Mouse (Mus musculus) myocyte (in vitro differentiated cells): Measurements from ENCODE around the gene Ppara. TPM values are rescaled to one million over a fixed set of nuclear protein-coding genes. Genes with fewer than 3 reads are reported as not detected.

Experiments used
- H3K27me3 ChIP-seq: one replicate; pipeline ENCODE4 v1.6.1; 2011; ENCODE audit not compliant: control insufficient read depth, insufficient read depth, insufficient read length
- H3K36me3 ChIP-seq: one replicate; pipeline ENCODE4 v1.6.1; 2011; ENCODE audit not compliant: control insufficient read depth, insufficient read depth
- H3K4me2 ChIP-seq: one replicate; pipeline ENCODE4 v1.6.1; 2011; ENCODE audit warnings: low read depth, control low read depth
- H3K4me3 ChIP-seq: one replicate; pipeline ENCODE4 v1.5.1; 2011; ENCODE audit warnings: mild to moderate bottlenecking, control low read depth, moderate library complexity
- H3K79me2 ChIP-seq: one replicate; pipeline ENCODE4 v1.6.1; 2011; ENCODE audit not compliant: control insufficient read depth, insufficient read depth
- H3ac ChIP-seq: one replicate; pipeline ENCODE4 v1.6.1; 2011; ENCODE audit not compliant: control insufficient read depth, insufficient read length
- CEBPB ChIP-seq: IDR thresholded peaks from 2 replicates; pipeline ENCODE4 v1.6.1; 2011; ENCODE audit warnings: mild to moderate bottlenecking, moderate library complexity; ENCODE audit not compliant: poor library complexity, insufficient read depth, severe bottlenecking
- E2F4 ChIP-seq: IDR thresholded peaks from one replicate; pipeline ENCODE4 v1.6.1; 2011; ENCODE audit warnings: mild to moderate bottlenecking, control low read depth, moderate library complexity; ENCODE audit not compliant: insufficient read depth
- MAX ChIP-seq: IDR thresholded peaks from one replicate; pipeline ENCODE4 v1.6.1; 2011; ENCODE audit warnings: low read depth, mild to moderate bottlenecking, control low read depth
- MYOD1 ChIP-seq, 3 experiments: IDR thresholded peaks; one replicate each; pipeline ENCODE4 v1.6.1; 2011; ENCODE audit warnings: control low read depth in 2 of 3, low read depth in 2 of 3, mild to moderate bottlenecking in 2 of 3, moderate library complexity in 1 of 3; ENCODE audit not compliant: insufficient read length in 2 of 3, control insufficient read depth in 1 of 3
- MYOG ChIP-seq, 3 experiments: IDR thresholded peaks; one replicate each; pipeline ENCODE4 v1.6.1; 2011; ENCODE audit warnings: control low read depth in 2 of 3, low read depth in 2 of 3, mild to moderate bottlenecking in 2 of 3; ENCODE audit not compliant: insufficient read length in 2 of 3, control insufficient read depth in 1 of 3, insufficient read depth in 1 of 3
- POLR2A ChIP-seq: IDR thresholded peaks from one replicate; pipeline ENCODE4 v1.6.1; 2011; ENCODE audit warnings: low read depth, mild to moderate bottlenecking, control low read depth, moderate library complexity; ENCODE audit not compliant: insufficient read length
- POLR2AphosphoS2 ChIP-seq: IDR thresholded peaks from one replicate; pipeline ENCODE4 v1.6.1; 2011; ENCODE audit warnings: low read depth, control low read depth; ENCODE audit not compliant: insufficient read length
- REST ChIP-seq: IDR thresholded peaks from one replicate; pipeline ENCODE4 v1.6.1; 2011; ENCODE audit warnings: mild to moderate bottlenecking, control low read depth, moderate library complexity; ENCODE audit not compliant: insufficient read depth, insufficient read length
- SRF ChIP-seq: IDR thresholded peaks from one replicate; pipeline ENCODE4 v1.6.1; 2011; ENCODE audit warnings: low read depth; ENCODE audit not compliant: control insufficient read depth, insufficient read length
- TCF12 ChIP-seq: IDR thresholded peaks from one replicate; pipeline ENCODE4 v1.6.1; 2011; ENCODE audit warnings: mild to moderate bottlenecking, control low read depth; ENCODE audit not compliant: poor library complexity, insufficient read depth, severe bottlenecking
- TCF3 ChIP-seq: IDR thresholded peaks from one replicate; pipeline ENCODE4 v1.6.1; 2011; ENCODE audit warnings: low read depth, control low read depth; ENCODE audit not compliant: insufficient read length
- USF1 ChIP-seq: IDR thresholded peaks from one replicate; pipeline ENCODE4 v1.6.1; 2011; ENCODE audit warnings: low read depth, mild to moderate bottlenecking, control low read depth, moderate library complexity
- polyA plus RNA-seq: library from polyadenylated mRNA; unstranded; fragments of >200 nt; fragmentation: generic; extraction: Trizol; gene quantifications from one replicate; pipeline ENCODE4 v1.2.1, GENCODE M21; 2012; ENCODE audit warnings: missing spikeins

Ppara gene
- polyA plus RNA-seq, 1 experiment, result 0.12 TPM

- H3K36me3 ChIP-seq, result no peaks in the 10 kb centered on the region
- H3K4me2 ChIP-seq, result no peak overlapping the region
- H3K27me3 ChIP-seq, result peaks cover 7% of the 10 kb centered on the region
- no peak for TF ChIP-seq POLR2A
- no peak for TF ChIP-seq E2F4
- no peak for TF ChIP-seq POLR2AphosphoS2
- TF ChIP-seq TCF3, result no peak
- no peak for TF ChIP-seq TCF12
- no peak for TF ChIP-seq MYOG (IDR thresholded peaks at IDR 0.05; ENCODE audit: control insufficient read depth in 1 of 3, insufficient read depth in 1 of 3, insufficient read length in 2 of 3, low read depth in 2 of 3)
- no peak for TF ChIP-seq MAX
- TF ChIP-seq MYOD1 (IDR thresholded peaks at IDR 0.05; ENCODE audit: control insufficient read depth in 1 of 3, insufficient read length in 2 of 3, low read depth in 2 of 3), result no peak
- no peak for TF ChIP-seq REST
- no peaks in the 10 kb centered on the region for H3K79me2 ChIP-seq
- no peak overlapping the region for H3ac ChIP-seq
- no peak overlapping the region for H3K4me3 ChIP-seq
Measured at GRCm38 (mm10) chr15:85809091-85809490, 74.3 kb downstream of the Ppara start.

- TF ChIP-seq MAX (no peak), SRF (no peak), USF1 (no peak), TCF3 (no peak), REST (no peak), POLR2AphosphoS2 (no peak), POLR2A (no peak), MYOG (IDR thresholded peaks at IDR 0.05; ENCODE audit: control insufficient read depth in 1 of 3, insufficient read depth in 1 of 3, insufficient read length in 2 of 3, low read depth in 2 of 3) (no peak), MYOD1 (IDR thresholded peaks at IDR 0.05; ENCODE audit: control insufficient read depth in 1 of 3, insufficient read length in 2 of 3, low read depth in 2 of 3) (no peak), CEBPB (no peak), TCF12 (no peak), E2F4 (no peak)
- Histone ChIP-seq H3ac (peak overlapping the region; percentile 33), H3K79me2 (no peaks in the 10 kb centered on the region), H3K4me3 (peak overlapping the region; percentile 49), H3K36me3 (no peaks in the 10 kb centered on the region), H3K4me2 (peak overlapping the region; percentile 81), H3K27me3 (peaks cover 16% of the 10 kb centered on the region)
Measured at GRCm38 (mm10) chr15:85810462-85810805, 75.7 kb downstream of the Ppara start.

GRCm38 (mm10) chr15:85810806-85811521 is 76.2 kb downstream of the Ppara start:
- H3K79me2 ChIP-seq, result no peaks in the 10 kb centered on the region
- TF ChIP-seq POLR2AphosphoS2, result no peak
- TF ChIP-seq POLR2A, result no peak
- TF ChIP-seq REST, result no peak
- peak; percentile 16 to 59 (median 29) for TF ChIP-seq MYOG (IDR thresholded peaks at IDR 0.05; ENCODE audit: control insufficient read depth in 1 of 3, insufficient read depth in 1 of 3, insufficient read length in 2 of 3, low read depth in 2 of 3)
- no peak for TF ChIP-seq TCF3
- TF ChIP-seq SRF, result peak; percentile 66
- no peak for TF ChIP-seq USF1
- no peak for TF ChIP-seq MAX
- TF ChIP-seq TCF12, result no peak
- no peak for TF ChIP-seq E2F4
- no peak for TF ChIP-seq CEBPB
- TF ChIP-seq MYOD1 (IDR thresholded peaks at IDR 0.05; ENCODE audit: control insufficient read depth in 1 of 3, insufficient read length in 2 of 3, low read depth in 2 of 3), result peak in 1 of 3 experiments; percentile 78
- peak overlapping the region; percentile 81 for H3K4me2 ChIP-seq
- no peaks in the 10 kb centered on the region for H3K36me3 ChIP-seq
- peaks cover 21% of the 10 kb centered on the region for H3K27me3 ChIP-seq
- H3K4me3 ChIP-seq, result peak overlapping the region; percentile 49
- H3ac ChIP-seq, result peak overlapping the region; percentile 33

GRCm38 (mm10) chr15:85811535-85812277 is 76.9 kb downstream of the Ppara start, which contains the start of gene Cdpf1:
Cdpf1 (minus strand) TSS chr15:85811697.
- peak within 1 kb of the TSS; percentile 81 for H3K4me2 ChIP-seq
- peaks cover 29% of the 10 kb centered on the region for H3K27me3 ChIP-seq
- H3K36me3 ChIP-seq, result no peaks in the 10 kb centered on the region
- H3K79me2 ChIP-seq, result no peaks in the 10 kb centered on the region
- TF ChIP-seq POLR2AphosphoS2 (peak; percentile 96), TCF12 (no peak), CEBPB (0 out of 2 replicates have a peak, but pooled peaks have one; percentile 13), POLR2A (peak; percentile 93)
- H3ac ChIP-seq, result peak within 1 kb of the TSS; percentile 33
- peak within 1 kb of the TSS; percentile 49 for H3K4me3 ChIP-seq
